Mouse (Mus musculus): ENCODE measurements around the gene Ppm1l. TPM values are rescaled to one million over a fixed set of nuclear protein-coding genes. Genes with fewer than 3 reads are reported as not detected.
A peak's percentile ranks its signal among the peaks of the same experiment; 100 is the strongest.

The Ppm1l gene
- polyA plus RNA-seq, 1 experiment from 2014 or later, result 23.8 TPM

DNA sequence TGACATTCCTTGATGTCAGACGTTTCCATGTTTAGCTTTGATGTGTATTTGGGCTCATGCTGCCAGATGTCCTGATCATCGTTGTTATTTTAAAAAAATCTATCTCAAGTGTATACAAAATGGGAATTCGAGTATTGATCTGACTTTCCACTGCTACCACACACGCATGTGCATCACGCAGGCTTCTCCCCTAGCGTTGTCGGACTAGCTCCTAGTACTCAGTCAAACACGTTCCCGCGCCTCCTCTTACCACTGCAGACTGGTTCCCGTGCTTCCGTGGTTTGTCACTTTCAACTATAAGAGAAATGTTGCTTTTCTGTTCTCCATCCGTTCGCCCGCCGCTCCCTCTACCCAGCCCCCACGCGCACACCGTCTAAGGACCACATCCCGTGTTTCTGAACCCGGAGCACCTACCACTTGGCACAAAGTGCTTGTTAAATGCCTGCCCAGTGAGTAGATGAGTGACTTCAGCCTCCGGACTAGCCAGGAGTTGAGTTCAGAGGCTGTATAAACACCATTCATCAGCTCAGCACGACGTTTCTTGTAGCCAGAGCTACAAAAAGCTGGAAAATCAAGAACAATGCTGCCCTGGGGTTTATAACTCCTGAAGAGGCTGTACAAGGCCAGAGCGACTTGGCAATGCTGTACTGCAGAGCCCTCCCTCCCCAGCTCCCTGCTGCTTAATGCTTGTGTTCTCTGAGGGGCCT, 219.4 kb downstream of the Ppm1l start:
- H3K9ac ChIP-seq (replicated peaks), result no peak overlapping the region
- H3K27ac ChIP-seq, result peak overlapping the region; percentile 67
- peaks cover 51% of the 10 kb centered on the region for H3K4me1 ChIP-seq (replicated peaks)
- no peaks in the 10 kb centered on the region for H3K36me3 ChIP-seq
- no peak overlapping the region for H3K4me3 ChIP-seq (replicated peaks)
- no peaks in the 10 kb centered on the region for H3K9me3 ChIP-seq
- ATAC-seq, result peak; percentile 65
- peak overlapping the region; percentile 15; the same call in 1 of the 2 replicates for H3K4me2 ChIP-seq (replicated peaks)
- peaks cover 42% of the 10 kb centered on the region for H3K27me3 ChIP-seq
- WGBS, result 30% methylated on average over 25 of the region's 25 CpGs

DNA sequence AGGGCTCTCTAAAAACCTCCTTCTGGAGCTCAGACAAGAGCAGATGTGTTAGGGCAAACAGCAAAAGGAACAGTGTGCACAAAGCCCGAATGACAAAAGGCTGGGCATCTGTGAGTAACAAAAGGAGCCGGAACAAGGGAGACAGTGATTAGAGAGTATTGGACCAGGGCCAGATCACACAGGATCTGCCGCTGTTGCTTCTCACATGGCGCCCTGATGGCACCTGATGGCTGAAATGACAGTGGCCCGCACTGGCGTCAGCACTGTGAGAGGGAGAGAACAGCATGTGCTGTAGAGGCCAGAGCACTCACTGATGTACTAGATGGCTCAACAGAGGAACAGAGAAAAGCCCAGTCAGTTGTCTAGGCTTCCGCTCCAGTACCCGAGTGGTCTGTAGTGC, 226.3 kb downstream of the Ppm1l start:
- no peak overlapping the region; the same call in 1 of the 2 replicates for H3K27ac ChIP-seq
- H3K4me1 ChIP-seq (replicated peaks), result peaks cover 23% of the 10 kb centered on the region
- no peaks in the 10 kb centered on the region for H3K9me3 ChIP-seq
- H3K36me3 ChIP-seq, result no peaks in the 10 kb centered on the region
- H3K4me3 ChIP-seq (replicated peaks), result no peak overlapping the region
- no peak overlapping the region for H3K4me2 ChIP-seq (replicated peaks)
- WGBS, result 50% methylated on average over 8 of the region's 8 CpGs
- peak; percentile 68 for ATAC-seq
- no peak overlapping the region for H3K9ac ChIP-seq (replicated peaks)
- peaks cover 13% of the 10 kb centered on the region for H3K27me3 ChIP-seq

DNA sequence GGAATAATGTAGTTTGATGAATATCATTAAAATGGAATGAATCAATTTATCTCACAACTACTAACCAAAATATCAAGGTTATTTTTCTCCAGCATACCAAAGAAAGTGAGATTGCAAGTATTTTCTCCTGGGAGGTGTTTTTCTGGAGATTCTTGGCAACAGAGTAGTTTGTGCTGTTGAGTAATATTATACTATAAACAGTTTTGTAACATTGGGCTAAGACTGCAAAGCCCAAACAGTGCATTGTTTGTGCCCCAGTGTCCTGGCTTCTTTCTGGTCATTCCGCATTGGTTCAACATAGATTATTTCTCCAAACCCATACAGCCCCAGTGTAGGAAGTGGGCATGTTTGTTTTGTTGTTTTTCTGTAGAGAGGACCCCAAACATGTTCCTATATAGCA, 227.1 kb downstream of the Ppm1l start:
- WGBS, result 96% methylated on average over 1 of the region's 1 CpGs

DNA sequence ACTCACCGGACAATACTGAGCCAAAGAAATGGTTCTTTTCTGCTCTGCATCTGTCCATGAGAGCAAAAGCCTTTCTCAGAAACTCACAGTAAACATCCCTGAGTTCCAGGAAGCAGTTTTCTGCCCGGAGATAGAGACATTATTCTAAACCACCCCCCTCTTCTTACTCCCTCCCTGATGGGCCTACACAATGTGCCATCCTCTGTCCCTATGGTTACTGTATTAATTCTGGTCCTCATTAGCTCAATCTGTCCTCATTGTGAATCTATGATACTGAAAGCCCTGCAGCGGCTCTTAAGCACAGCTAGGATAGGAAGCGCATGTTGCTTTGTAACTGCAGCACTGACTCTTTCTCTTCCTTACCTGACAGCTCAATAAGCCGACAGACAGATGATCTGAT, 228.4 kb downstream of the Ppm1l start:
- H3K4me3 ChIP-seq (replicated peaks), result no peak overlapping the region
- 64% methylated on average over 5 of the region's 5 CpGs for WGBS
- 0 out of 2 replicates have a peak overlapping the region, but pooled peaks have one; percentile 39 for H3K27ac ChIP-seq
- H3K4me2 ChIP-seq (replicated peaks), result no peak overlapping the region
- H3K9me3 ChIP-seq, result no peaks in the 10 kb centered on the region
- H3K4me1 ChIP-seq (replicated peaks), result peaks cover 19% of the 10 kb centered on the region
- peaks cover 6% of the 10 kb centered on the region; the same call in 1 of the 2 replicates for H3K36me3 ChIP-seq
- 0 out of 2 replicates have a peak, but pooled peaks have one; percentile 58 for ATAC-seq
- peaks cover 7% of the 10 kb centered on the region; the same call in 1 of the 2 replicates for H3K27me3 ChIP-seq
- no peak overlapping the region; the same call in 1 of the 2 replicates for H3K9ac ChIP-seq (replicated peaks)

More for the DNA sequence above, 227.1 kb downstream of the Ppm1l start:
- Histone ChIP-seq H3K4me3 (replicated peaks) (no peak overlapping the region), H3K9ac (replicated peaks) (no peak overlapping the region), H3K27me3 (peaks cover 8% of the 10 kb centered on the region; the same call in 1 of the 2 replicates), H3K27ac (no peak overlapping the region), H3K4me1 (replicated peaks) (peaks cover 25% of the 10 kb centered on the region), H3K4me2 (replicated peaks) (no peak overlapping the region), H3K36me3 (no peaks in the 10 kb centered on the region), H3K9me3 (no peaks in the 10 kb centered on the region)
- ATAC-seq, result no peak

DNA sequence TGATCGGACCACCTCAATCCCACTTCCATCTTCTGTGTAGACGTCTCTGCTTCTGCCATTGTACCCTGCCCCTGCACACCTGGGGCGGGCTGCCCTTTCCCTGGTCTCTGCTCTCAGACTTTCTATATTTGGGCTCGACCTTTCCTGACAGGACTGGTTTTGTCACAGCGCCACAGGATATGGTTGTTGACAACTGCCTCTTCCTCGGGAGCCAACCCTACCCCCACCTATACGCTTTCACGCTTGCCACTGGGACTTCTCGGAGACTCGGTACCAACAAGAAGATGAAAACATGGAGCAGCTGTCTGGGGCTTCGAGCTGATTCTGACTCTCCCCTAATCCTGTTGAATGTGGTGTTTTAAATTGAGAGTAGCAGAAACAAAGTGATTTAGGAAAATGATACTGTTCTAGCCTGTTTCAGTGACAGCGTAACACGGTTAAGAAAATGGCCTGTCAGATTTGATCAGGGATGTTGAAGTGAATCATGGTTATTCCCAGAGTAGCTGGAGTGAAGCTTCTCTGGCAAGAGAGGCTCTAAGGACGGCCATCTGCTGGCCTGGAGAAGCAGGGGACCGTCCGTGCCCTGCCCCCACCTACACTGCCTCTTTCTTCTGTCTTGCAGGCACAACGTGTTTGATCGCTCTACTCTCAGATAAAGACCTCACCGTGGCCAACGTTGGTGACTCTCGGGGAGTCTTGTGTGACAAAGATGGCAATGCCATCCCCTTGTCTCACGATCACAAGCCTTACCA, 232.2 kb downstream of the Ppm1l start:
- Histone ChIP-seq H3K9ac (replicated peaks) (no peak overlapping the region), H3K4me1 (replicated peaks) (peaks cover 14% of the 10 kb centered on the region), H3K27me3 (no peaks in the 10 kb centered on the region), H3K27ac (no peak overlapping the region), H3K36me3 (peaks cover 18% of the 10 kb centered on the region), H3K4me2 (replicated peaks) (no peak overlapping the region), H3K9me3 (no peaks in the 10 kb centered on the region), H3K4me3 (replicated peaks) (no peak overlapping the region)
- 81% methylated on average over 22 of the region's 22 CpGs for WGBS
- ATAC-seq, result peak; percentile 35

DNA sequence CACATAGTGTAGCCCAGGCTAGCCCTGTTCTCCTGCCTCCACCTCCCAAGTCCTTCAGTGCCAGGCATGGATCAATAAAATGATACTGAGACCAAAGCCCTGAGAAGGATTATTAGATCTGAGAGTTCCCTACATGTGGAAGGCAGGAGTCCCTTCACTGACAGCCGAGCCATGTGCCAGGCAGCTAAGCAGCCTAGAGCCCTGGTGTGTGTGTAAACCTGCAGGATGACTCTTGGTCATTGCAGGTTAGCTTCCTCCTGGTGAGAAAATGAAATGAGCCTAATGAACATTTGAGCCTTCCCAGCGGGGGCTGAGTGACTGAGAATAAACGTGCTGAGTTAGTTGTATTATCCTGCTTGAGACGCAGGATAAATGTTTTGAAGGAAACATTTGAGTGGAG, 232.9 kb downstream of the Ppm1l start:
- Histone ChIP-seq H3K27ac (no peak overlapping the region), H3K9me3 (no peaks in the 10 kb centered on the region), H3K4me3 (replicated peaks) (no peak overlapping the region), H3K27me3 (no peaks in the 10 kb centered on the region), H3K9ac (replicated peaks) (no peak overlapping the region), H3K4me2 (replicated peaks) (no peak overlapping the region), H3K4me1 (replicated peaks) (peaks cover 14% of the 10 kb centered on the region), H3K36me3 (peaks cover 21% of the 10 kb centered on the region)
- WGBS, result 80% methylated on average over 4 of the region's 4 CpGs
- no peak for ATAC-seq

DNA sequence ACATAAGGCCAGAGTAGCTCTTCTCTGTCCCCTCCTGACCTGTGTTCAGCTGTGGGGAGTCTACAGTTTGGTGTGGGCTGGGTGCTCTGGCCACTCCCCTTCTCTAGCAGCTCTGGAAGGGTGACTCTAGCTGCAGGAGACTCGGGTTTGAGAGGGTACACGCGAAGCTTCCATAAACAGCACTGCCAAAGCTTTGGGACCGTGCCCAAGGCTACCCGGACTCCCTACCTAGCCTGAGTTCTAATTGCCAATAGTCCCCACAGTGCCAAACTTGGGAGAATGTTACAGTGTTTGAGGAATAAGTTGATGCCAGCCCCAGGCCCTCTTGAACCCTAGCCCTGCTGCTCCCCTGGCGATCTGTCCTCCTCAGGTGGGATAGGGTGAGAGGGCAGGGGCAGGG, 238.8 kb downstream of the Ppm1l start:
- no peaks in the 10 kb centered on the region for H3K4me1 ChIP-seq (replicated peaks)
- H3K4me3 ChIP-seq (replicated peaks), result no peak overlapping the region
- peaks cover 16% of the 10 kb centered on the region for H3K36me3 ChIP-seq
- no peaks in the 10 kb centered on the region for H3K27me3 ChIP-seq
- no peak overlapping the region for H3K4me2 ChIP-seq (replicated peaks)
- no peak for ATAC-seq
- 91% methylated on average over 6 of the region's 6 CpGs for WGBS
- H3K9ac ChIP-seq (replicated peaks), result no peak overlapping the region
- no peak overlapping the region for H3K27ac ChIP-seq
- no peaks in the 10 kb centered on the region for H3K9me3 ChIP-seq

DNA sequence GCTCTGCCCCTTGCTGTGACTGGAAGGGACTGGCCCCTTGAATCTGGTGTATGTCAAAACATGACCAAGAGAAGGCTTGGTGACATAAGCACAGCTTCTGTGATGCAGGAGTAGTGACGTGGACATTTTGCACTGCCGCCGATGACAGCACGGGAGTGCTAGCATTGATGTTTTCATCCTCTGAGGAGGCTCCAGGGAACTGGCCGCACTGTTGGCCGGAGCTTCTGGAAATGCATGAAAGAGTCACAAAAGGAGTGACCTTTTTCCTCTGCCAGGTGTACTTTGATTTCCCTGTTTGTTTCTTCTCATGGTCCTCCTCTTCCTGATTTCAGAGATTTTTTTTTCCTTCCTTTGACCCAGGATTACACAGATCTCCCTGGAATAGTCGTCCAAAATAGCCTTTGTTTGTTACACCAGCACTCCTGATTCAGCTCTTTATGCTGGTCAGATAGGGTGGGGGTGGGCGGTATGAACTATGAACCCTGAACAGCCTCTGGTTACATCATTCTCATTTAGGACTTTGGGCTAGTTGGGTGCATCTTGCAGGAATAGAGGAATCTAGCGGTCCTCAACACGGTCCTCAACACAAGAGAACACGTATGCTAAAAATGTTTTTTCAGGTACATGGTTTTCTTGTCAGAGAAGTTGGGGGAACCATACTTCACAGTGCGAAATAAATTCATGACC, 239.6 kb downstream of the Ppm1l start:
- Histone ChIP-seq H3K4me1 (replicated peaks) (no peaks in the 10 kb centered on the region), H3K4me2 (replicated peaks) (no peak overlapping the region), H3K27me3 (no peaks in the 10 kb centered on the region), H3K9ac (replicated peaks) (no peak overlapping the region), H3K27ac (no peak overlapping the region), H3K4me3 (replicated peaks) (no peak overlapping the region), H3K9me3 (no peaks in the 10 kb centered on the region), H3K36me3 (peaks cover 16% of the 10 kb centered on the region)
- 81% methylated on average over 12 of the region's 12 CpGs for WGBS
- no peak for ATAC-seq

DNA sequence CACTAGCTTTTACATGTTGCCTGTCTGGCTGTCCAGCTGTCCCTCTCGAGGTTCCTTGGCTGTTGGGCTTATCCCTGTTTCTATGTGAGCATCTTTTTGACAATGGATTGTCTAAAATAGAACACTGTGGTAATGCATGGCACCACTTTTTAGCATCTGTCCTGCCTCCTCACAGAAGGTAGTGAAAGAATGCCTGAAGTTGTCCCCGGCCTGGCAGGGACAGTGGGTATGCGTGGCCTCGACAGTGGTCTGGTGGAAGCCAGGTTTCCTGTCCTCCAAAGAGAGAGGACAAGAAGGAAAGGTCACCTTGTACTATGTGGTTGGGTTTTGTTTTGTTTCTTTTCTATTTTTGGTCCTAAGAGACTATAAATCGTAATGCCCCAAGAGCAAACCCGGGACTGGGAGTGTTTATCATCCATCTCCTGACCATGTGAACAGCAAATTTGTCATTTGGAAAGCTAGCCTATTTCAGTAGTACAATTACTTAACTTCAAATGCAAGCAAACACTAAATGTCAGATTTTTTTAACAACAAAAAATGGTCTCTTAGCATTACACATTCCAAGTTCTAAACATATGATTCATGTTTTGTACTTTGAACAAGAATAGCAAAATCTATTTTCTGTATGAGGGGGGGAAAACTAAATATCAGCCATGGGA, 242.8 kb downstream of the Ppm1l start:
- 92% methylated on average over 6 of the region's 6 CpGs for WGBS
- H3K27me3 ChIP-seq, result no peaks in the 10 kb centered on the region
- no peak overlapping the region for H3K9ac ChIP-seq (replicated peaks)
- no peaks in the 10 kb centered on the region for H3K4me1 ChIP-seq (replicated peaks)
- no peaks in the 10 kb centered on the region for H3K9me3 ChIP-seq
- H3K4me2 ChIP-seq (replicated peaks), result no peak overlapping the region
- no peak overlapping the region for H3K27ac ChIP-seq
- no peaks in the 10 kb centered on the region for H3K36me3 ChIP-seq
- no peak for ATAC-seq
- no peak overlapping the region for H3K4me3 ChIP-seq (replicated peaks)

DNA sequence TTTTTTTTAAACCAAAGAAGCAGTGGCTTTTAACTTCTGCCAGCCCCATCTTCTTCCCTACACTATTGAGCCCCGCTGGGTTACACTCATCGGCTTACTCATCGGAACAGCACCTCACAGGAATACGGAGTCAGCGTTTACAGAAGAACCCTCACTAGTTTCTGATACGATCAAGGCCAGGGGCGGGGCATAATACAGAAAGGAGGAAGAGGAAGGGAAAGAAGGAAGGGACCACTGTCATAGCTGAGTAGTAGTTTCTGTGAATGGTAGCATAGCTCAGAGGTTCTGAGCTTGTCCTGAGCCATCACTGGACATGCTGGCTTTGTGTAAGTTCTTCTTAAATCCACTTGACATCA, 243.3 kb downstream of the Ppm1l start:
- Histone ChIP-seq H3K27ac (no peak overlapping the region), H3K36me3 (no peaks in the 10 kb centered on the region), H3K4me1 (replicated peaks) (no peaks in the 10 kb centered on the region), H3K9ac (replicated peaks) (no peak overlapping the region), H3K27me3 (no peaks in the 10 kb centered on the region), H3K9me3 (no peaks in the 10 kb centered on the region), H3K4me3 (replicated peaks) (no peak overlapping the region), H3K4me2 (replicated peaks) (no peak overlapping the region)
- no peak for ATAC-seq
- WGBS, result 93% methylated on average over 7 of the region's 7 CpGs

DNA sequence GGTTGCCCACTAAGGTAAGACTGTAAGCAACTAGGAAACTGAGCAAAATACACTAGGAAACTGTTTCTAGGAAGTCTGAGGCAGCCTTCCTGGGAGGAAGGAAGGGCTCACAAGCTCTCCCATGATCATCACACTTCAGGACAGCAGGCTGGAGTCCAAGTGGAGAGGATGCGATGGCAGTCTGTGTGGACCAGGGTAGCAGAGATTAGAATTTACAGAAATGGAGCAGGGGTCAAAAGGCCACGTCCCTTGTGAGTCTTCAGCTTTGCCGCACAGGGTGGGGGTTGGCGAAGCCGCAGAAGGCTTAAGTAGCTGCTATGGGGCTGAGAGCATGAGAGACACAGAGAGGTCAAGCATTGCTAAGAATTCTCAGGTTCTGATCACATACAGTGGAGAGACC, 245.0 kb downstream of the Ppm1l start:
- no peak overlapping the region for H3K4me2 ChIP-seq (replicated peaks)
- H3K36me3 ChIP-seq, result no peaks in the 10 kb centered on the region
- no peak overlapping the region for H3K9ac ChIP-seq (replicated peaks)
- no peak overlapping the region for H3K4me3 ChIP-seq (replicated peaks)
- H3K4me1 ChIP-seq (replicated peaks), result no peaks in the 10 kb centered on the region
- no peak overlapping the region for H3K27ac ChIP-seq
- H3K27me3 ChIP-seq, result no peaks in the 10 kb centered on the region
- ATAC-seq, result no peak
- 66% methylated on average over 5 of the region's 5 CpGs for WGBS
- H3K9me3 ChIP-seq, result no peaks in the 10 kb centered on the region

DNA sequence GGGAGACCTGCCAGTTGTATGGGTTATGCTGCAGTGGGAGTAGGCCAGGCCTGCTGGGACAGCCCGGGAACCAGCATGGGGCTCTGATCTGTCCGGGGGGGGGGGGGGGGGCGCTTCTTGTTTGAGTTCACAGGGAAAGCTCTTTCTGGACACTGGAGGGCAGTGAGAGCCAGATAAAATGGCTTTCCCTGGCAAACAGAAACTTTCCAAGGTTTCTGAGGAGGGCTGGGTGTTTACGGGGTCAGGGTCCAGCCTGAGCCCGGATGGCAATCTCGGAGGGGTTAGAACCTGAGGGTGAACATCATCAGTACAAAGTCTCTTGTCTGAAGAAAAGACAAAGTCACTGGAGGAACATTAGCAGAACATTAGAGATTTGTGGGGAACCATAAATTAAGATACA, 246.7 kb downstream of the Ppm1l start:
- Histone ChIP-seq H3K4me3 (replicated peaks) (no peak overlapping the region), H3K9ac (replicated peaks) (no peak overlapping the region), H3K27me3 (no peaks in the 10 kb centered on the region), H3K9me3 (no peaks in the 10 kb centered on the region), H3K4me1 (replicated peaks) (no peaks in the 10 kb centered on the region), H3K36me3 (no peaks in the 10 kb centered on the region), H3K27ac (no peak overlapping the region), H3K4me2 (replicated peaks) (no peak overlapping the region)
- no peak for ATAC-seq
- WGBS, result 92% methylated on average over 4 of the region's 6 CpGs

Measured in midbrain, embryonic 13.5 days (tissue).